Mouse (Mus musculus): ENCODE data around the gene Chmp4b.

Chmp4b gene

GRCm38 (mm10) chr2:154642005-154642459 lies 9.5 kb upstream of the Chmp4b start:
- DNase-seq = no peak

- DNase-seq = no peak
Observed at GRCm38 (mm10) chr2:154642712-154643385, 8.7 kb upstream of the Chmp4b start.

DNA sequence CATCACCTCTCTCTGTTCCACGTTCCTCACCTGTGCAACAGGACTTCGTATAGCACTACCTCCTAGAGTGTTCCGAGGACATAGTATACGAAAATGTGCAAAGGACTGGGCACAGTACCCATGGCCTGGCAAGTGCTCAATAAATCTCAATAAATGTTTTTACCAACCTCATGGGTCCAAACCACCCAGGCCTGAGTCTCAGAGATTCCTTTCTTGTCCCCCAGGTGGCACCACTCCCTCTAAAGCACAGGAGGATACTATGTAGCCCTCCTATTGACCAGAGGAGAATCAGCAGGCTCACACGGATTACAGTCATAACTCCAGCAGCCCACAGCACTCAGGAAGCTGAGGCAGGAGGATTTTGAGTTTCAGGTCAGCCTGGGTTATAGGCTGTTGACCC lies 4.9 kb upstream of the Chmp4b start:
- peak; percentile 46 to 66 for DNase-seq

GRCm38 (mm10) chr2:154648086-154648485 lies 3.4 kb upstream of the Chmp4b start:
- peak; percentile 49 to 64 for DNase-seq

DNA sequence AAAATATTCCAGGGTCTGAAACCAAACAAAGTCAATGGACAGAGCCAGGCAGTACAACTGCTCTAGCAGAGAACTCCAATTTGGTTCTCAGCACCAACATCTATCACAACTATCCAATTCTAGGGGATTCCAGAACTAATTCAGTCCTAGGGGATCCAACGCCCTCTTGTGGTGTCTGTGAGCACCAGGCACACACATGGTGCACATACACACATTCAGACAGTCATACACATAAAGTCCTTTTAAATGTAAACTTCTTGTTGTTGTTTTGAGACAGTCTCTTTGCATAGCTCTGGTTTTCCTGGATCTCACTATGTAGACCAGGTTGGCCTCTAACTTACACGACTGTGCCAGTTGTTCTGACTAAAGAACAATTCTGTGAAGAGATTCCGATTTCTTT lies 1.1 kb upstream of the Chmp4b start:
- DNase-seq = no peak

GRCm38 (mm10) chr2:154654976-154655375 lies 3.5 kb downstream of the Chmp4b start:
- DNase-seq = no peak

- no peak for DNase-seq
Observed at GRCm38 (mm10) chr2:154655878-154656414, 4.4 kb downstream of the Chmp4b start.

DNA sequence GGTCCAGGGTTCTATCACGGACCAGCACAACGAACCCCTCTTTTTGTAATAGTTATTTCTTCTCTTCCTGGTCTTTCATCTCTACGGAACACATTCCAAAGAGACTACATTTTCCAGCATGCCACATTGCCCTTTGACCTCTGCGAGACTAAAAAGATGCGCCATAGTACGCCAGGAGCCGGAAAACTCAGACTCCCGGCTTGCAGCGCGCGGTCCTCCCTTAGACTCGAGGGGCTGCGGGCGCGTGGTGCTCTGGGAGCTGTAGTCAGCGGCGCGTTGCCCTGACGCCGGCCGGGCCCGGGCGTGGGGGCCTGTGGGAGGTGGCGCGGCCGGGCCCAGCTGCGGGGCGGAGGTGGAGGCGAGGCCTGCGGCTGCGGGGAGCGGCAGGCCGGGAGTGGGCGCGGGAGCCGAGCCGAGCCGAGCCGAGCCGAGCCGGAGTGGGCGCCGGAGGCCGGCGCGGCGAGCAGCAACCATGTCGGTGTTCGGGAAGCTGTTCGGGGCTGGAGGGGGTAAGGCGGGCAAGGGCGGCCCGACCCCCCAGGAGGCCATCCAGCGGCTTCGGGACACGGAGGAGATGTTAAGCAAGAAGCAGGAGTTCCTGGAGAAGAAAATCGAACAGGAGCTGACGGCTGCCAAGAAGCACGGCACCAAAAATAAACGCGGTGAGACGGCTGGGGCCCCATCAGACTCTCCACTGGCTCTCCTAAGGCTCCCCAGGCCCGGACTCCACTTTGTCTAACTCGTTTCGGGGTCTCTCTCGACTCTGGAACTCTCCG lies 5.4 kb downstream of the Chmp4b start:
- DNase-seq = peak; percentile 97

- DNase-seq = no peak
Observed at GRCm38 (mm10) chr2:154657486-154658237, 6.2 kb downstream of the Chmp4b start.

DNA sequence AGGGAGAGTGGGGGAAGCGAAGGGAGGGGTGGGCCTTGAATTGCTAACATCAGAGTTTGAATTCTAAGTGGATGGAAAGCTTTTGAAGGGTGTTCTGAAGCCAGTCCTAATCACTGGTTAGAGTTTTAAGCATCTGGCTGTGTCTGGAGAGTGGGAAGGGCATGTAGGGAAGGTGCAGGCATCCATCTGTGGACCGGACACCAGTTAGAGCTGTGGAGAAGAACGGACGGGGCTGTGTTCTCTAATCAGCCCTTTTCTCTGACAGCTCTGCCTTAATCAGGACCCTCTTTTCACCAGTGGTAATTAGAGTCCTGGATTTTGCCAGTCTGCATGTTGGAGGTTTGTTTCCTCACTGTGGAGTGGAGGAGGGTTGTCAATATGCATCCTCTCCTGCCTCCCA lies 7.6 kb downstream of the Chmp4b start:
- DNase-seq = no peak

DNA sequence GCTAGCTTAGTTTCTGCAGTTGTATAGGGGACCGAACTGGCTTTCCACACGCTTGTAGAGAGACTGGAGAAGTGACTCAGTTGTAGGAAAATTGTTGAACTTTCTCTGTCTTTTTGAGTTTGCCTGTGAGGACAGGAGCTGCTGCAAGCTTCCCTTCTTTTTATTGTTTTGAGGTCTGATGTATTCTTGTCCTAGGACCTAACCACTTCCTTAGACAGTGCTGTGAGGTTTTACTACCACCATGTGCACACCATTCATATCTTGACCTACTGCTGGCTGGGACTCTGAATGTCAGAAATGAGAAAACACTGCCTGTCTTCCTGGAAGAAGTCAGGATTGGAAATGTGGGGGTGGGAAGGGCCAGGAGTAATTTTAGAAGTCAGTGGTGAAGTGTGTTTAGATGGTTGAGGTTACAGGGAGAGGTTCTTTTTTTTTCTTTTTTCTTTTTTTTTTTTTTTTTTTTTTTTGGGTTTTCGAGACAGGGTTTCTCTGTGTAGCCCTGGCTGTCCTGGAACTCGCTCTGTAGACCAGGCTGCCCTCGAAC lies 8.1 kb downstream of the Chmp4b start:
- DNase-seq = no peak

DNA sequence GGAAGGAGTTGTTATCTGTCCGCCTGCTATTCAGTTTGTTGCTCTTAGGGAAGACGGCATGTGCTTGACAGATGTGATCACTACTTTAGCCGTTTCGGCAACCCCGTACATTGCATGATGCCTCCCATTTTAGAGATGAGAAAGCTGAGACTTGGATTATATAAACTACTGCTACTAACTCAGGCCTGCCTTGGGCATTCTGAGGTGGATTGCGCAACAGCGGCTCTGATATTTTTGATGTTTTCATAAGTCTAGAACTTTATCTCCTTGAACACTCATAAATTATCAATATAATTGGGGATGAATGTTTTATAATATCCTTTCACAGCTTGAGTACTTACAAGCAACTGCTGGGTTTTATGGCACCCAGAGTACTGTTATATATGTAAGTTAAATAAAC lies 17.2 kb downstream of the Chmp4b start:
- no peak for DNase-seq

GRCm38 (mm10) chr2:154670106-154670505 lies 18.6 kb downstream of the Chmp4b start:
- DNase-seq = no peak

DNA sequence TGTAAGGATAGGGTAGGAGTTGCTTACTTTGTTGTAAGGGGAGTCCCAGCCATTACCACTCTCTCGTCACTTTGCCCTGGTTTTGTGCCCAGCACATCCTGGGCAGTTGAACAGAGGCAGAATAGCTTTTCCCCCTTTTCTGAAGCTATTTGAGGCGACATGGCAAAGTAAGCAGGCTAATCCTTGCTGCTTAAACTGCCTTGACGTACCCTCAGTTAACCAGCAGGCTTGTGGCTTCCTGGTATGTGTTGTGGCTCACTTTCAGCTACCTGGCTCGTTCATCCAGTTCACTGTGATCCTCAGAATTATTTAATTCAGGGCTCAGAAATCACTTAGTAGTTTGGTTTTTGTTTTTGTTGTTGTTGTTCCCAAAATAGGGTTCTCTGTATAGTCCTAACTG lies 19.2 kb downstream of the Chmp4b start:
- DNase-seq = no peak

DNA sequence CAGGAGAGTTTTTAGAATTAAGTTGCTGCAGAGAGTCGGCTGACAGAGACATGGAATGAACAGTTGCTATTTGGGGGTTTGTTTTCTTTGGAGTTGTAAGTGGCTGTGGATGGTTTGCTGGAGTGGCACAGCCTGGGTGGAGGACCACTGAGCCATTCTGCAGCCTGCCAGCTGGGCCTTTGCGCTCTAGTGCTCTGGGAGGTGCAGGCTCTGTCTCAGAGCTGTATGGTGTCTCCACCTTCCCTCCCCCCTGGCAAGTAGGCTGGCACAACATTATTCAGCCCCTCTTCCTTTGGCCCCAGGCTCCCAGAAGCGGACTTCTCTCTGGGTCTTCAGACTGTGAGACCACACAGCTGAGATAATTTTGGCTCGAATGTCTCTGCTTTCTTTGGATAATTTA lies 22.5 kb downstream of the Chmp4b start:
- no peak for DNase-seq

DNA sequence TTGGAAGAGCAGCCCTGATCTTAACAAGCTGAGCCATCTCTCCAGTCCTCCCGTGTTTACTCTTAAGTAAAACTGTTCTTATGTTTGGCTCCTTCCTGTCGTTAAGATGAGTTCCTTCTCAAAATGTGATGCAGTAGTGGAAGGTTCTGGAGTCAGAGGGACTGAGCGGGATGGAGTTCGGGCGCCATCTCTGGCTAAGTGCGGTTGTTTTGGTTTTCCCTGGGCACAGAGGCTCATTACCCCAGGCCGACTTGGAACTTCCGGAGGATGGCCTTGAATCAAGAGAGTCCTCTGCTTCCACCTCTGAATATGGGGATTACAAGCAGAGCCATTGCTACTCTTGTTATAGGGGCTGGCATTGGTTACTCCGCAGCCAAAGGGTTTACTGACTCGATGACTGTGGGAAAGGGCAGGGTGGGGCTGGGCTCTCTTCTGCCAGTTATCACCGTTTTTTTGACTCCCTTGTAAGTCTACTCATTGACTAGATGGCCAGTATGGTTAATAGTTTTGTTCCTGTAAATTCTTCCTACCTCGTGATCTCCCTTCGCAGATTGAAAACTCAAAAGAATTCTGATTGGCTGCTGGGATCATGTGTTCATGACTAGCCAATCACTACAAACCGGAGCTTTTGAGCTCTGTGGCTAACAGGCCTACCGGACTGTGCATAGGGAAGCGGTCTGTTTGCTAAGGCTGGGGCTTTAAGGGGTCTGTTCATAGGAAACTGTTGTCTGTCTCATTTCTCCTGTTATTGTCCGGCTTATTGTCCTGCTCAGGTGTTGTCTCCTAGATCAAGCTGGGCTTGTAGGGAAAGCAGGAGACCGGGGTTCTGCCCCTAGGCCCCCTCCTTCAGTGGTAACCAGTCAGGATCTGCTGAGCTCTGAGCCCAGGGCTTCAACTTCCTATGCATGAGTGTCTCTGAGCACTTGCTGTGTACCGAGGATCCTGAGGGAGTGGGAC lies 25.4 kb downstream of the Chmp4b start:
- peak; percentile 64 to 69 for DNase-seq

GRCm38 (mm10) chr2:154677651-154678139 lies 26.2 kb downstream of the Chmp4b start:
- DNase-seq = peak; percentile 89 to 90

- DNase-seq = no peak
Observed at GRCm38 (mm10) chr2:154678995-154679394, 27.5 kb downstream of the Chmp4b start.

GRCm38 (mm10) chr2:154680337-154680736 lies 28.8 kb downstream of the Chmp4b start:
- DNase-seq = no peak

DNA sequence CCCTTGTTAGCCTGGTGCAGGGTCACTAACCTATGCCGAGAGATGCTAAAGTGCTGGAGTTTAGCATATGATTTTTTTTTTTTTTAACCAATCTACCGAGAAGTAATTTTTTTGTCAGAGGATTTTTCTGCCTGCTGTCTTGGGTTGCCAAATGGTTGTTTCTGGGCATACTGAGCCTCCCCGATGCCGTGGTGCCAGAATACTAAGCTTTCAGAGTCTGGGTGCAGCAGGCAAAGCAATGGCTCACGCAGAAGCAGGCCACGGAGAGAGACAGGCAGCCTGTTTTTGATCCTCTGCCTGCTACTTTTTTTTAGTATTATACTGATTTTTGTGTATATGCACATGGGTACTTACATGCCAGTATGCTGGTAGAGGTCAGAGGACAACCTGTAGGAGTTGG lies 29.4 kb downstream of the Chmp4b start:
- DNase-seq = no peak

GRCm38 (mm10) chr2:154682712-154683111 lies 31.2 kb downstream of the Chmp4b start:
- no peak for DNase-seq

Measured in cerebellum, postnatal 14 days (tissue).